Mouse (Mus musculus) hindbrain, embryonic 15.5 days (tissue): ENCODE data around the gene Tbcd. TPM values are rescaled to one million over a fixed set of nuclear protein-coding genes. Genes with fewer than 3 reads are reported as not detected.

Experiments used
- ATAC-seq: fragments of 200-750 bp; cut with Nextera tagmentation; 2 replicates; pipeline ENCODE4 v1.8.0; 2017; ENCODE audit warnings: low read depth, moderate number of reproducible peaks, moderate TSS enrichment; ENCODE audit not compliant: low FRiP score
- H3K27ac ChIP-seq: fragments of 300-500 bp; sonication (generic); replicated peaks from 2 replicates; pipeline ENCODE4 v1.5.1; 2015; ENCODE audit warnings: mild to moderate bottlenecking, inconsistent platforms
- H3K27me3 ChIP-seq: fragments of 300-500 bp; sonication (generic); 2 replicates; pipeline ENCODE4 v1.6.1; 2015; ENCODE audit warnings: control low read depth, inconsistent platforms
- H3K36me3 ChIP-seq: fragments of 300-500 bp; sonication (generic); 2 replicates; pipeline ENCODE4 v1.6.1; 2015; ENCODE audit warnings: control low read depth, inconsistent platforms
- H3K4me1 ChIP-seq: fragments of 300-500 bp; sonication (generic); replicated peaks from 2 replicates; pipeline ENCODE4 v1.6.1; 2015; ENCODE audit warnings: control low read depth, inconsistent platforms
- H3K4me2 ChIP-seq: fragments of 300-500 bp; sonication (generic); 2 replicates; pipeline ENCODE4 v1.6.1; 2015; ENCODE audit warnings: moderate library complexity, mild to moderate bottlenecking, inconsistent platforms
- H3K4me3 ChIP-seq: fragments of 300-500 bp; sonication (generic); 2 replicates; pipeline ENCODE4 v1.5.1; 2015; ENCODE audit warnings: mild to moderate bottlenecking, inconsistent platforms
- H3K9ac ChIP-seq: fragments of 300-500 bp; sonication (generic); 2 replicates; pipeline ENCODE4 v1.6.1; 2015; ENCODE audit warnings: inconsistent platforms
- H3K9me3 ChIP-seq: fragments of 300-500 bp; sonication (generic); 2 replicates; pipeline ENCODE4 v1.6.1; 2016; ENCODE audit warnings: control low read depth, inconsistent platforms
- WGBS: fragments of 180-500 bp; shearing (Covaris S2); methylation state at CpG from one replicate; pipeline ENCODE4 v1.1.7; 2015; 5-methylcytosine and 5-hydroxymethylcytosine counted together
- polyA plus RNA-seq: library from polyadenylated mRNA; unstranded; fragments of >200 nt; fragmentation: Nextera tagmentation; extraction: Ambion mirVana; gene quantifications from 2 replicates; pipeline ENCODE4 v1.2.1, GENCODE M21; 2015

The Tbcd gene
- polyA plus RNA-seq, 1 experiment from 2014 or later: 63.6 TPM

- Histone ChIP-seq H3K27ac (no peak overlapping the region), H3K9me3 (no peaks in the 10 kb centered on the region), H3K9ac (no peak overlapping the region), H3K36me3 (0 out of 2 replicates have a peak, but pooled peaks cover 3% of the 10 kb centered on the region), H3K4me2 (no peak overlapping the region), H3K4me1 (no peaks in the 10 kb centered on the region), H3K4me3 (no peak overlapping the region), H3K27me3 (no peaks in the 10 kb centered on the region)
- 90% methylated on average over 3 of the region's 3 CpGs for WGBS
- no peak for ATAC-seq
Measured at GRCm38 (mm10) chr11:121558522-121558921, 106.8 kb downstream of the Tbcd start.

GRCm38 (mm10) chr11:121559527-121560293 lies 108.0 kb downstream of the Tbcd start:
- no peak for ATAC-seq
- Histone ChIP-seq H3K27ac (no peak overlapping the region), H3K9me3 (no peaks in the 10 kb centered on the region), H3K9ac (no peak overlapping the region), H3K27me3 (no peaks in the 10 kb centered on the region), H3K4me3 (no peak overlapping the region), H3K4me1 (no peaks in the 10 kb centered on the region), H3K36me3 (peaks cover 3% of the 10 kb centered on the region; the same call in 1 of the 2 replicates), H3K4me2 (no peak overlapping the region)
- WGBS: 90% methylated on average over 4 of the region's 4 CpGs

GRCm38 (mm10) chr11:121560294-121560663 lies 108.5 kb downstream of the Tbcd start:
- H3K9me3 ChIP-seq: no peaks in the 10 kb centered on the region
- no peak for ATAC-seq
- no peak overlapping the region for H3K9ac ChIP-seq
- no peak overlapping the region for H3K4me2 ChIP-seq
- no peak overlapping the region for H3K27ac ChIP-seq
- no peaks in the 10 kb centered on the region for H3K27me3 ChIP-seq
- H3K36me3 ChIP-seq: peaks cover 8% of the 10 kb centered on the region
- 89% methylated on average over 7 of the region's 7 CpGs for WGBS
- no peak overlapping the region for H3K4me3 ChIP-seq
- no peaks in the 10 kb centered on the region for H3K4me1 ChIP-seq

- WGBS: 96% methylated on average over 5 of the region's 5 CpGs
- H3K4me2 ChIP-seq: no peak overlapping the region
- H3K9me3 ChIP-seq: no peaks in the 10 kb centered on the region
- peaks cover 6% of the 10 kb centered on the region for H3K36me3 ChIP-seq
- H3K27me3 ChIP-seq: no peaks in the 10 kb centered on the region
- no peaks in the 10 kb centered on the region for H3K4me1 ChIP-seq
- no peak for ATAC-seq
- H3K27ac ChIP-seq: no peak overlapping the region
- H3K4me3 ChIP-seq: no peak overlapping the region
- no peak overlapping the region for H3K9ac ChIP-seq
Measured at GRCm38 (mm10) chr11:121563312-121563711, 111.6 kb downstream of the Tbcd start.

- Histone ChIP-seq H3K4me3 (no peak overlapping the region), H3K9me3 (no peaks in the 10 kb centered on the region), H3K9ac (no peak overlapping the region), H3K36me3 (peaks cover 6% of the 10 kb centered on the region), H3K27me3 (no peaks in the 10 kb centered on the region), H3K4me2 (no peak overlapping the region), H3K27ac (no peak overlapping the region), H3K4me1 (no peaks in the 10 kb centered on the region)
- no peak for ATAC-seq
- 94% methylated on average over 4 of the region's 4 CpGs for WGBS
Measured at GRCm38 (mm10) chr11:121564265-121564664, 112.5 kb downstream of the Tbcd start.

- Histone ChIP-seq H3K36me3 (peaks cover 22% of the 10 kb centered on the region), H3K9ac (no peak overlapping the region), H3K9me3 (no peaks in the 10 kb centered on the region), H3K27ac (no peak overlapping the region), H3K27me3 (no peaks in the 10 kb centered on the region), H3K4me2 (no peak overlapping the region), H3K4me3 (no peak overlapping the region), H3K4me1 (no peaks in the 10 kb centered on the region)
- ATAC-seq: no peak
Measured at GRCm38 (mm10) chr11:121581856-121582255, 130.1 kb downstream of the Tbcd start.

- H3K27ac ChIP-seq: no peak overlapping the region
- no peak for ATAC-seq
- no peaks in the 10 kb centered on the region for H3K4me1 ChIP-seq
- no peak overlapping the region for H3K9ac ChIP-seq
- no peak overlapping the region for H3K4me2 ChIP-seq
- H3K27me3 ChIP-seq: no peaks in the 10 kb centered on the region
- H3K36me3 ChIP-seq: peaks cover 48% of the 10 kb centered on the region
- no peak overlapping the region for H3K4me3 ChIP-seq
- 90% methylated on average over 6 of the region's 6 CpGs for WGBS
- H3K9me3 ChIP-seq: no peaks in the 10 kb centered on the region
Measured at GRCm38 (mm10) chr11:121597254-121597653, 145.5 kb downstream of the Tbcd start.

- Histone ChIP-seq H3K36me3 (peaks cover 55% of the 10 kb centered on the region), H3K4me2 (no peak overlapping the region)
Measured at GRCm38 (mm10) chr11:121601422-121601821, 149.7 kb downstream of the Tbcd start.

GRCm38 (mm10) chr11:121605604-121606003 lies 153.9 kb downstream of the Tbcd start:
- Histone ChIP-seq H3K9me3 (no peaks in the 10 kb centered on the region), H3K27ac (no peak overlapping the region), H3K9ac (no peak overlapping the region), H3K4me1 (no peaks in the 10 kb centered on the region), H3K4me2 (no peak overlapping the region), H3K4me3 (no peak overlapping the region), H3K36me3 (peaks cover 60% of the 10 kb centered on the region), H3K27me3 (no peaks in the 10 kb centered on the region)
- no peak for ATAC-seq
- 93% methylated on average over 6 of the region's 6 CpGs for WGBS

More at GRCm38 (mm10) chr11:121601422-121601821, 149.7 kb downstream of the Tbcd start:
- H3K27ac ChIP-seq: no peak overlapping the region
- H3K27me3 ChIP-seq: no peaks in the 10 kb centered on the region
- no peak for ATAC-seq
- no peaks in the 10 kb centered on the region for H3K9me3 ChIP-seq
- H3K4me1 ChIP-seq: no peaks in the 10 kb centered on the region
- 90% methylated on average over 3 of the region's 3 CpGs for WGBS
- no peak overlapping the region for H3K4me3 ChIP-seq
- no peak overlapping the region for H3K9ac ChIP-seq

- Histone ChIP-seq H3K27me3 (no peaks in the 10 kb centered on the region), H3K4me1 (no peaks in the 10 kb centered on the region), H3K4me2 (no peak overlapping the region), H3K9ac (no peak overlapping the region), H3K4me3 (no peak overlapping the region), H3K36me3 (peaks cover 57% of the 10 kb centered on the region), H3K9me3 (no peaks in the 10 kb centered on the region), H3K27ac (no peak overlapping the region)
- no peak for ATAC-seq
Measured at GRCm38 (mm10) chr11:121610976-121611375, 159.2 kb downstream of the Tbcd start.

- Histone ChIP-seq H3K27ac (no peak overlapping the region), H3K4me1 (no peaks in the 10 kb centered on the region), H3K9me3 (no peaks in the 10 kb centered on the region), H3K36me3 (peaks cover 65% of the 10 kb centered on the region), H3K4me2 (no peak overlapping the region), H3K27me3 (no peaks in the 10 kb centered on the region), H3K4me3 (no peak overlapping the region), H3K9ac (no peak overlapping the region)
- WGBS: 94% methylated on average over 3 of the region's 3 CpGs
- no peak for ATAC-seq
Measured at GRCm38 (mm10) chr11:121615961-121616485, 164.3 kb downstream of the Tbcd start.

GRCm38 (mm10) chr11:121616501-121616900 lies 164.8 kb downstream of the Tbcd start:
- Histone ChIP-seq H3K27ac (no peak overlapping the region), H3K4me3 (no peak overlapping the region), H3K9ac (no peak overlapping the region), H3K36me3 (peaks cover 63% of the 10 kb centered on the region), H3K4me2 (no peak overlapping the region), H3K9me3 (no peaks in the 10 kb centered on the region), H3K4me1 (no peaks in the 10 kb centered on the region), H3K27me3 (no peaks in the 10 kb centered on the region)
- ATAC-seq: no peak

- WGBS: 100% methylated on average over 1 of the region's 1 CpGs
Measured at GRCm38 (mm10) chr11:121617371-121617770, 165.6 kb downstream of the Tbcd start.

More at GRCm38 (mm10) chr11:121617371-121617770, 165.6 kb downstream of the Tbcd start:
- no peaks in the 10 kb centered on the region for H3K27me3 ChIP-seq
- no peak overlapping the region for H3K4me2 ChIP-seq
- ATAC-seq: no peak
- no peak overlapping the region for H3K9ac ChIP-seq
- H3K36me3 ChIP-seq: peaks cover 66% of the 10 kb centered on the region
- H3K9me3 ChIP-seq: no peaks in the 10 kb centered on the region
- no peak overlapping the region for H3K4me3 ChIP-seq
- H3K27ac ChIP-seq: no peak overlapping the region
- H3K4me1 ChIP-seq: no peaks in the 10 kb centered on the region
